Mouse (Mus musculus) lung, embryonic 16.5 days (tissue): Measurements from ENCODE around the gene Matn4. TPM values are rescaled to one million over a fixed set of nuclear protein-coding genes. Genes with fewer than 3 reads are reported as not detected.

Source experiments
- ATAC-seq: fragments of 200-750 bp; cut with Nextera tagmentation; 2 replicates; pipeline ENCODE4 v1.8.0; 2017; ENCODE audit warnings: low read depth, mild to moderate bottlenecking, moderate library complexity
- H3K27ac ChIP-seq: fragments of 300-500 bp; sonication (generic); 2 replicates; pipeline ENCODE4 v1.5.1; 2014; ENCODE audit warnings: mild to moderate bottlenecking, control low read depth, low read length
- H3K27me3 ChIP-seq: fragments of 300-500 bp; sonication (generic); 2 replicates; pipeline ENCODE4 v1.6.1; 2014; ENCODE audit warnings: low read depth, low read length, mixed read lengths; ENCODE audit not compliant: control insufficient read depth, insufficient read depth
- H3K36me3 ChIP-seq: fragments of 300-500 bp; sonication (generic); 2 replicates; pipeline ENCODE4 v1.6.1; 2014; ENCODE audit warnings: low read length; ENCODE audit not compliant: control insufficient read depth, insufficient read depth
- H3K4me1 ChIP-seq: fragments of 300-500 bp; sonication (generic); replicated peaks from 2 replicates; pipeline ENCODE4 v1.6.1; 2014; ENCODE audit warnings: low read length, mixed read lengths; ENCODE audit not compliant: control insufficient read depth, insufficient read depth
- H3K4me2 ChIP-seq: fragments of 300-500 bp; sonication (generic); 2 replicates; pipeline ENCODE4 v1.6.1; 2014; ENCODE audit warnings: low read depth, low read length, control low read depth
- H3K4me3 ChIP-seq: fragments of 300-500 bp; sonication (generic); 2 replicates; pipeline ENCODE4 v1.5.1; 2014; ENCODE audit warnings: mild to moderate bottlenecking, low read length, control low read depth
- H3K9ac ChIP-seq: fragments of 300-500 bp; sonication (generic); 2 replicates; pipeline ENCODE4 v1.6.1; 2014; ENCODE audit warnings: low read length, control low read depth
- H3K9me3 ChIP-seq: fragments of 300-500 bp; sonication (generic); 2 replicates; pipeline ENCODE4 v1.6.1; 2016; ENCODE audit warnings: low read length; ENCODE audit not compliant: control insufficient read depth
- WGBS: fragments of 180-500 bp; shearing (Covaris S2); extraction: QIAGEN DNeasy Blood & Tissue Kit; methylation state at CpG from one replicate; pipeline ENCODE4 v1.1.7; 2014; 5-methylcytosine and 5-hydroxymethylcytosine counted together
- polyA plus RNA-seq: library from polyadenylated mRNA; unstranded; fragments of >200 nt; fragmentation: Nextera tagmentation; extraction: Ambion mirVana; gene quantifications from 2 replicates; pipeline ENCODE4 v1.2.1, GENCODE M21; 2015

Matn4 gene
- polyA plus RNA-seq, 1 experiment from 2014 or later, result 46.8 TPM

- ATAC-seq, result peak; percentile 62
- Histone ChIP-seq H3K36me3 (peaks cover 6% of the 10 kb centered on the region), H3K27ac (peak overlapping the region; percentile 75), H3K4me3 (no peak overlapping the region), H3K4me1 (peaks cover 62% of the 10 kb centered on the region), H3K9me3 (no peaks in the 10 kb centered on the region), H3K4me2 (peak overlapping the region; percentile 34), H3K9ac (no peak overlapping the region), H3K27me3 (no peaks in the 10 kb centered on the region)
- WGBS, result 44% methylated on average over 9 of the region's 9 CpGs
Measured at GRCm38 (mm10) chr2:164431676-164432465, 26.9 kb upstream of the Matn4 start.

GRCm38 (mm10) chr2:164430697-164431096 lies 25.7 kb upstream of the Matn4 start:
- ATAC-seq, result peak; percentile 55; the same call in 1 of the 2 replicates
- H3K27me3 ChIP-seq, result no peaks in the 10 kb centered on the region
- WGBS, result 4% methylated on average over 7 of the region's 7 CpGs
- H3K27ac ChIP-seq, result peak overlapping the region; percentile 59
- no peaks in the 10 kb centered on the region for H3K9me3 ChIP-seq
- H3K9ac ChIP-seq, result peak overlapping the region; percentile 17; the same call in 1 of the 2 replicates
- H3K36me3 ChIP-seq, result peaks cover 9% of the 10 kb centered on the region
- H3K4me2 ChIP-seq, result peak overlapping the region; percentile 22
- H3K4me1 ChIP-seq, result peaks cover 50% of the 10 kb centered on the region
- no peak overlapping the region for H3K4me3 ChIP-seq

- Histone ChIP-seq H3K9ac (no peak overlapping the region; the same call in 1 of the 2 replicates), H3K9me3 (no peaks in the 10 kb centered on the region), H3K27ac (peak overlapping the region; percentile 59), H3K4me1 (peaks cover 44% of the 10 kb centered on the region), H3K4me2 (no peak overlapping the region), H3K4me3 (no peak overlapping the region), H3K27me3 (no peaks in the 10 kb centered on the region), H3K36me3 (peaks cover 9% of the 10 kb centered on the region)
- WGBS, result 56% methylated on average over 15 of the region's 15 CpGs
- no peak for ATAC-seq
Measured at GRCm38 (mm10) chr2:164429881-164430615, 25.1 kb upstream of the Matn4 start.

- Histone ChIP-seq H3K4me1 (peaks cover 34% of the 10 kb centered on the region), H3K9ac (no peak overlapping the region), H3K4me3 (no peak overlapping the region), H3K9me3 (no peaks in the 10 kb centered on the region), H3K27me3 (no peaks in the 10 kb centered on the region), H3K36me3 (peaks cover 21% of the 10 kb centered on the region), H3K27ac (no peak overlapping the region), H3K4me2 (no peak overlapping the region)
- WGBS, result 50% methylated on average over 5 of the region's 5 CpGs
- no peak for ATAC-seq
Measured at GRCm38 (mm10) chr2:164428451-164428850, 23.5 kb upstream of the Matn4 start.

- Histone ChIP-seq H3K4me2 (no peak overlapping the region), H3K4me3 (no peak overlapping the region), H3K27me3 (no peaks in the 10 kb centered on the region), H3K9ac (no peak overlapping the region), H3K27ac (no peak overlapping the region), H3K36me3 (peaks cover 21% of the 10 kb centered on the region), H3K4me1 (peaks cover 19% of the 10 kb centered on the region), H3K9me3 (no peaks in the 10 kb centered on the region)
- no peak for ATAC-seq
- WGBS, result 78% methylated on average over 5 of the region's 5 CpGs
Measured at GRCm38 (mm10) chr2:164426952-164427351, 22.0 kb upstream of the Matn4 start.

- H3K9ac ChIP-seq, result no peak overlapping the region
- WGBS, result 26% methylated on average over 12 of the region's 12 CpGs
- H3K27me3 ChIP-seq, result no peaks in the 10 kb centered on the region
- H3K27ac ChIP-seq, result no peak overlapping the region
- H3K9me3 ChIP-seq, result no peaks in the 10 kb centered on the region
- H3K36me3 ChIP-seq, result peaks cover 21% of the 10 kb centered on the region
- H3K4me3 ChIP-seq, result no peak overlapping the region
- peaks cover 11% of the 10 kb centered on the region for H3K4me1 ChIP-seq
- no peak; the same call in 1 of the 2 replicates for ATAC-seq
- H3K4me2 ChIP-seq, result no peak overlapping the region
Measured at GRCm38 (mm10) chr2:164426121-164426520, 21.2 kb upstream of the Matn4 start.

GRCm38 (mm10) chr2:164425401-164425800 lies 20.4 kb upstream of the Matn4 start:
- no peaks in the 10 kb centered on the region for H3K27me3 ChIP-seq
- peaks cover 4% of the 10 kb centered on the region for H3K4me1 ChIP-seq
- H3K36me3 ChIP-seq, result peaks cover 21% of the 10 kb centered on the region
- no peak overlapping the region for H3K9ac ChIP-seq
- H3K4me3 ChIP-seq, result no peak overlapping the region
- 68% methylated on average over 5 of the region's 5 CpGs for WGBS
- H3K27ac ChIP-seq, result no peak overlapping the region
- ATAC-seq, result no peak
- H3K9me3 ChIP-seq, result no peaks in the 10 kb centered on the region
- no peak overlapping the region for H3K4me2 ChIP-seq

- Histone ChIP-seq H3K4me2 (no peak overlapping the region), H3K27ac (no peak overlapping the region), H3K4me3 (no peak overlapping the region), H3K4me1 (no peaks in the 10 kb centered on the region), H3K9me3 (no peaks in the 10 kb centered on the region), H3K27me3 (no peaks in the 10 kb centered on the region), H3K9ac (no peak overlapping the region), H3K36me3 (peaks cover 19% of the 10 kb centered on the region)
- ATAC-seq, result no peak
- WGBS, result 87% methylated on average over 8 of the region's 8 CpGs
Measured at GRCm38 (mm10) chr2:164424406-164424805, 19.4 kb upstream of the Matn4 start.

GRCm38 (mm10) chr2:164423464-164423863 lies 18.5 kb upstream of the Matn4 start:
- Histone ChIP-seq H3K9me3 (no peaks in the 10 kb centered on the region), H3K4me3 (no peak overlapping the region), H3K9ac (no peak overlapping the region), H3K36me3 (peaks cover 15% of the 10 kb centered on the region), H3K27me3 (no peaks in the 10 kb centered on the region), H3K4me2 (no peak overlapping the region), H3K4me1 (peaks cover 2% of the 10 kb centered on the region; the same call in 1 of the 2 replicates), H3K27ac (no peak overlapping the region)
- 74% methylated on average over 11 of the region's 11 CpGs for WGBS
- ATAC-seq, result no peak
